Mouse (Mus musculus) urinary bladder, adult 18-20 months (tissue): ENCODE data around the gene Fam167b.
A peak's percentile ranks its signal among the peaks of the same experiment; 100 is the strongest.
"Not testable (repeated sequence)": the region's sequence is repeated elsewhere in the genome, so short reads cannot be mapped to it uniquely, and the experiment has no call there.

Source experiments
- DNase-seq, 2 experiments: peaks; one replicate each; pipeline ENCODE4 v3.0.0; 2022; ENCODE audit warnings: low spot score in 2 of 2, mixed read lengths in 2 of 2

Gene Fam167b

DNA sequence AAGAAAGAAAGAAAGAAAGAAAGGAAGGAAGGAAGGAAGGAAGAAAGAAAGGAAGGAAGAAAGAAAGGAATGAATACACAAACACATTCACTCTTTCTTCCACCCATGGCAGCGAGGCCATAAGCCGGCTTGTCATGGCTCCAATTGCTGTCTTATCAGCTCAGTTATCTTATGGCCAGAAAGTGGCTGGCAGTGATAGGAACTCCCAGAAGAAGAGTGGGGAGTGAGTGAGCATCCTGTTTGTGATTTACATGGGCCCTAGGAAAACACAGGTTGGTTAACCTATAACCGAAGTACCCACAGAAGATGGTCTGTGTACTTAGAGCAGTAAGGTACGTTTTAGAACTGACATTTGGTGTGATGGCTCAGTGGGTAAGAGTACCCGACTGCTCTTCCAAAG lies 17.2 kb downstream of the Fam167b start:
- DNase-seq: no peak

DNA sequence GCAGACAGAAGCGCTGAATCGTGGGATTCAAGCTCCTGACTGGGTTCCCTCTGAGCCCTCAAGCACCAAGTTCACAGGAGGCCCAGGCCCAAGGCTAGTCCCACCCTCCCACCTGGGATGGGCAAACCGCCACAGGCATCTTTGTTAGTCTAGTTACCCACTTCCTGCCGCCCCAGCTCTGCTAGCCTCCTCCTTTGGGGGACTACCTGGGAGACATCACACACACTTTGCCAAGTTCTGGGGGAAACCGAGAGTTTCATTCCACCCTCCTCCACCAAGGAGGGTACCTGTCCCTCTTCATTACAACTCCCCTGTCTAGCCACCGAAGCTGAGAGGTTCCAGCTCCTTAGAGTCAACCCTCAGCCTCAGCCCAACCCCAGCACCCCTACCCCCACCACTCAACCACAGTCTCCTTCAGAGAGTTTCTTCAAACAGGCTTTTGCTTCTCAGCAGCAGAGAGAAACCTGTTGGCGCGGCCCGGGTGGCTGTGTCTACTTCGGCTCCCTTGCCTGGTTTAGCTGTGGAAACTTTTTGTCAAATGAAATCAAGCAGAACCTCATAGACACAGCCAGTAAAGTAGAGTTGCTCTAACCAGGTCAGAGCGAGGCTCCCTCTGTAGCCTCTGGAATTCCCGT lies 19.9 kb downstream of the Fam167b start:
- no peak for DNase-seq

DNA sequence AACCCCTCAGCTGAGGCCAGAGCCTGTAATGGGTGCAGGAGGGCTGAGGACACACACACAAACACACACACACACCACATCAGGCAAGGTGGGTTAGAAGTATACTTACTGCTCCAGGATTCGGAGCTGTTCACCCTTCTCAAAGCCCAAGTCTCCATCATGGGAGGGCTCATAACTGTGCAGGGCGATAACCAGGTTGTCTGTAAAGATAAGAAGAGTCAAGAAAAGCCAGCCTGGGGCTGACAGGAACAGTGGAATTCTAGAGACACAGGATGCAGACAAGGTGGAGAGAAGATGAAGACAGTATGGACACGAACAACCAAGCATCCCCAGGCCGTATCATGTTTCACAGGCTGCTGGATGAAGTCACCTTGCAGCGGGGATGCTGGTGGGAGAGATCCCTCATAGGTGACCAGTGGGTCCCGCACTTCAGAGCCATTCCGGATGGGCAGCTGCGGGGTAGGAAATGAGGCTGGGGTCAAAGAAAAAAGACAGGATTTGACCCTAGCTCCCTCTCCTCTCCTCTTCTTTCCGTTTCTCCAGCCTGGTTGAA lies 21.0 kb downstream of the Fam167b start:
- no peak for DNase-seq

- peak; percentile 84 to 87 for DNase-seq
Observed at GRCm38 (mm10) chr4:129556532-129557223, 21.7 kb downstream of the Fam167b start.

GRCm38 (mm10) chr4:129555862-129556531 lies 22.4 kb downstream of the Fam167b start:
- DNase-seq: peak in 1 of 2 experiments; percentile 16

- DNase-seq: peak in 1 of 2 experiments; percentile 21
Observed at GRCm38 (mm10) chr4:129555421-129555861, 22.9 kb downstream of the Fam167b start.

GRCm38 (mm10) chr4:129554512-129554911 lies 23.8 kb downstream of the Fam167b start:
- DNase-seq: not testable (repeated sequence)

- no peak for DNase-seq
Observed at GRCm38 (mm10) chr4:129550295-129550694, 28.1 kb downstream of the Fam167b start.

DNA sequence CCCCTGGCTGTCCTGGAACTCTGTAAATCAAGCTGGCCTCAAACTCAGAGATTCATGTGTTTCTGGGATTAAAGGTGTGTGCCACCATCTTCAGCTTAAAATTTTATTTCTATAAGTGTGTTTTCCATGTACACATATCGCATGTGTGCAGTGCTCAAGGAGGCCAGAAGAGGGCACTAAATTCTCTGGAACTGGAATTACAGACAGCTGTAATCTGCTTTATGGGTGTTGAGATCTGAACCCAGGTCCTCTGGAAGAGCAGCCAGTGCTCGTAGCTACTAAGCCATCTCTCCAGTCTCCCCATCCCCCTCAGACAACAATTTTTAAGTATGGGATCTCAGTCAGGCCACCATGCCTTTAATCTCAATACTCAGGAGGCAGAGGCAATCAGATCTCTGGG lies 29.0 kb downstream of the Fam167b start:
- no peak for DNase-seq

- not testable (repeated sequence) for DNase-seq
Observed at GRCm38 (mm10) chr4:129547631-129548030, 30.7 kb downstream of the Fam167b start.

- no peak for DNase-seq
Observed at GRCm38 (mm10) chr4:129544106-129544505, 34.2 kb downstream of the Fam167b start.

DNA sequence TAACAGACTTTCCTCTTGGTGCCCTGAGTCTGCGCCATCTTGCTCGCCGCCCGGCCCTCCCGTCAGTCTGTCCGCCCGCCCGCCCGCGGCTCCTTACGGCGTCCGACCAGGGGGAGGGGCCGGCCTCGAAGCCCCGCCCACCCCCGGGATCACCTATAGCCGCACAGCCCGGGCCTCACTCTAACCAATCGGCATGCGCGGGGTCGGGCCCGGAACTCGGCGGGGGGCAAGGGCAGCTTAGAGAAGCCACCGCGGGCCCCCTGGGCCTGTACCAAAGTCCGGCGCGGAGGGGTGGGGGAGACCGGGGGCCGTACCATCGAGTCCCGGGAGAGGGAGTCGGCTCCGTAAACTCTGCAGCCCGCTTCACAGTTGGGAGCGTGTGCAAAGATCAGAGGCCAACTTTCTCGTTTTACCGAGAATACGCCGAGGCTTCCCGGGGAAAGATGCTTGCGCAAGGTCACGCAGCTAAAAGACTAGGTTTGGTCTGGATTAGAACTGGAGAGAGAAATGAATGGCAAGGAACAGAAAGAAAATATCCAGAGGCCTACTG lies 35.7 kb downstream of the Fam167b start, which contains the start of gene Hdac1:
Gene Hdac1 (minus strand): TSS at position 122 of the 550 bp plus-strand sequence.
- peak; percentile 91 to 97 for DNase-seq

GRCm38 (mm10) chr4:129541868-129542591 lies 36.3 kb downstream of the Fam167b start:
- peak in 1 of 2 experiments; percentile 30 for DNase-seq

DNA sequence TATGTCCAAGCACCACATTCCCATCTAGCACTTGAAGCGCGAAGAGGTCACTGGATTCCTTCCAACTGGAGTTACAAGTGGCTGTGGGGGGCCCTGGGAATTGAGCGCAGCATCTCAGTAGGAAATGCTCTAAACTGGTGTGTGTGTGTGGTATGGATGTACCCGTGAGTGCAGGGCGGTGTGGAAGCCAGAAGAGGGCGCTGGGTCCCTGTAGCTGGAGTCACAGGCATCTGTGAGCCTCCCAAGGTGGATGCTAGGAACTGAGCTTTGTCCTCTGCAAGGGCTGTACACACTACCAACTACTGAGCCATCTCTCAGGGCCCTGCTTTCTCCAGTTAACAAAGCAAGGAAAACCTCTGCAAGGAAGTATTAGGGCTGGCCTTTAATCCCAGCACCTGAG lies 38.3 kb downstream of the Fam167b start:
- no peak for DNase-seq

DNA sequence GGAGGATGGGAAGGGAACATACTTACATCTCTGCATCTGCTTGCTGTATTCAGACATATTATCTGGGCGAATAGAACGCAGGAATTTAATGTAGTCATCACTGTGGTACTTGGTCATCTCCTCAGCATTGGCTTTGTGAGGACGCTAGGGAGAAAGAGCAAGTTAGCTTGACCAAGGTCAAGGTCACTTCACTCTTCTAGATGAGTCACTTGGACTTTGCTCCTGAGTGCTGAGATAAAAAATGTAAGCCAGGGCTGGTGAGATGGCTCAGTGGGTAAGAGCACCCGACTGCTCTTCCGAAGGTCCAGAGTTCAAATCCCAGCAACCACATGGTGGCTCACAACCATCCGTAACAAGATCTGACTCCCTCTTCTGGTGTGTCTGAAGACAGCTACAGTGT lies 49.4 kb downstream of the Fam167b start:
- not testable (repeated sequence) for DNase-seq
